Mouse (Mus musculus) erythroblast, embryonic 14.5 days (primary cell): ENCODE measurements at regions not wholly inside any gene's neighbourhood (a gene's known extent, or its start where the extent isn't known, plus 50 kb on each side); places are given as distances from the start of the nearest gene placed in this dataset.

ENCODE experiments used
- GATA1 ChIP-seq: IDR thresholded peaks from 2 replicates; pipeline ENCODE4 v1.6.1; 2012; ENCODE audit warnings: low read length, inconsistent platforms, mixed read lengths
- TAL1 ChIP-seq: IDR thresholded peaks from 3 replicates; pipeline ENCODE4 v1.6.1; 2012; ENCODE audit warnings: low read length, inconsistent platforms, mixed read lengths

DNA sequence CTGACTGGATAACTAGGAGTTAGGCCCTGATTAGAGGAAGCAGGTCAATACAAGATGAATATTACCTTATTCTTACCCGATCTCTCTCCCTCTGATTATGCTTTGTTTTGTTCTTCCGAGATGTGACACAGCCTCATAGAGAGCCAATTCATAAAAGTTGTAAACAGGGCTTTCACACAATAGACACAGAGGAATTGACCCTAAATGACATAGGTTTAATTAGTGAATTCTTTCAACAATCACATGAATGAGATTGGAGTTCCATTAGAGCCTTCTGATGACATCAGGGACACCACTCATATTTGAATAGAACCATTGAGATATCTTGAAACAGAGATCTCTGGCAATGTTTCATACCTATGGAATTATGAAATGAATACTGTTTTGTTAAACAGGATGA is 856.4 kb upstream of the Tenm2 start:
- TF ChIP-seq GATA1 (no peak), TAL1 (no peak)
